Mouse (Mus musculus) lung, postnatal 0 days (tissue): Measurements from ENCODE around the gene Lhpp. TPM values are rescaled to one million over a fixed set of nuclear protein-coding genes. Genes with fewer than 3 reads are reported as not detected.

ENCODE experiments used
- ATAC-seq: fragments of 200-750 bp; cut with Nextera tagmentation; 2 replicates; pipeline ENCODE4 v1.8.0; 2017; ENCODE audit warnings: moderate library complexity
- DNase-seq: peaks from one replicate; pipeline ENCODE4 v3.0.0-alpha.2; 2016; ENCODE audit warnings: low spot score
- H3K27ac ChIP-seq: fragments of 300-500 bp; sonication (generic); 2 replicates; pipeline ENCODE4 v1.5.1; 2014; ENCODE audit warnings: antibody characterized with exemption, mild to moderate bottlenecking, low read length, mixed read lengths
- H3K27me3 ChIP-seq: fragments of 300-500 bp; sonication (generic); replicated peaks from 2 replicates; pipeline ENCODE4 v1.6.1; 2014; ENCODE audit warnings: low read length, mixed read lengths; ENCODE audit not compliant: insufficient read depth
- H3K36me3 ChIP-seq: fragments of 300-500 bp; sonication (generic); 2 replicates; pipeline ENCODE4 v1.6.1; 2014; ENCODE audit warnings: low read length, mixed read lengths; ENCODE audit not compliant: insufficient read depth
- H3K4me1 ChIP-seq: fragments of 300-500 bp; sonication (generic); 2 replicates; pipeline ENCODE4 v1.6.1; 2014; ENCODE audit warnings: antibody characterized with exemption, low read depth, low read length, mixed read lengths; ENCODE audit not compliant: insufficient read depth
- H3K4me2 ChIP-seq: fragments of 300-500 bp; sonication (generic); replicated peaks from 2 replicates; pipeline ENCODE4 v1.6.1; 2014; ENCODE audit warnings: low read depth, mild to moderate bottlenecking, low read length, moderate library complexity, mixed read lengths
- H3K4me3 ChIP-seq: fragments of 300-500 bp; sonication (generic); 2 replicates; pipeline ENCODE4 v1.5.1; 2014; ENCODE audit warnings: low read depth, low read length
- H3K9ac ChIP-seq: fragments of 300-500 bp; sonication (generic); replicated peaks from 2 replicates; pipeline ENCODE4 v1.6.1; 2014; ENCODE audit warnings: low read depth, mild to moderate bottlenecking
- H3K9me3 ChIP-seq: fragments of 300-500 bp; sonication (generic); 2 replicates; pipeline ENCODE4 v1.6.1; 2016; ENCODE audit warnings: low read length, mixed read lengths
- CTCF ChIP-seq: IDR thresholded peaks from 2 replicates; pipeline ENCODE4 v1.5.1; 2016; ENCODE audit warnings: antibody characterized with exemption, mild to moderate bottlenecking
- EP300 ChIP-seq: IDR thresholded peaks from 2 replicates; pipeline ENCODE4 v1.6.1; 2016; ENCODE audit warnings: antibody characterized with exemption, mild to moderate bottlenecking, control low read depth
- WGBS: fragments of 180-500 bp; shearing (Covaris S2); extraction: QIAGEN DNeasy Blood & Tissue Kit; methylation state at CpG from one replicate; pipeline ENCODE4 v1.1.7; 2014; 5-methylcytosine and 5-hydroxymethylcytosine counted together
- polyA plus RNA-seq: library from polyadenylated mRNA; unstranded; fragments of >200 nt; fragmentation: Nextera tagmentation; extraction: Ambion mirVana; gene quantifications from 2 replicates; pipeline ENCODE4 v1.2.1, GENCODE M21; 2015

The Lhpp gene
- polyA plus RNA-seq, 1 experiment from 2014 or later = 5.9 TPM

GRCm38 (mm10) chr7:132616391-132616790, 6.0 kb downstream of the Lhpp start:
- TF ChIP-seq CTCF (no peak), EP300 (no peak)
- H3K27me3 ChIP-seq = no peaks in the 10 kb centered on the region
- H3K9me3 ChIP-seq = no peaks in the 10 kb centered on the region
- WGBS = 68% methylated on average over 6 of the region's 6 CpGs
- no peaks in the 10 kb centered on the region for H3K36me3 ChIP-seq
- no peaks in the 10 kb centered on the region for H3K4me1 ChIP-seq
- no peak overlapping the region for H3K9ac ChIP-seq
- no peak overlapping the region for H3K27ac ChIP-seq
- H3K4me3 ChIP-seq = no peak overlapping the region
- H3K4me2 ChIP-seq = no peak overlapping the region
- no peak for DNase-seq
- ATAC-seq = no peak

GRCm38 (mm10) chr7:132617021-132617564, 6.7 kb downstream of the Lhpp start:
- no peaks in the 10 kb centered on the region for H3K27me3 ChIP-seq
- ATAC-seq (no peak), DNase-seq (no peak)
- no peak overlapping the region for H3K4me2 ChIP-seq
- no peaks in the 10 kb centered on the region for H3K9me3 ChIP-seq
- 87% methylated on average over 5 of the region's 5 CpGs for WGBS
- TF ChIP-seq CTCF (no peak), EP300 (no peak)
- no peak overlapping the region for H3K27ac ChIP-seq
- H3K36me3 ChIP-seq = no peaks in the 10 kb centered on the region
- no peaks in the 10 kb centered on the region for H3K4me1 ChIP-seq
- H3K9ac ChIP-seq = no peak overlapping the region
- no peak overlapping the region for H3K4me3 ChIP-seq

- WGBS = 93% methylated on average over 8 of the region's 8 CpGs
- no peak overlapping the region for H3K27ac ChIP-seq
- no peak for DNase-seq
- H3K36me3 ChIP-seq = no peaks in the 10 kb centered on the region
- H3K9me3 ChIP-seq = no peaks in the 10 kb centered on the region
- no peak overlapping the region for H3K4me2 ChIP-seq
- H3K27me3 ChIP-seq = no peaks in the 10 kb centered on the region
- H3K9ac ChIP-seq = no peak overlapping the region
- no peak for ATAC-seq
- TF ChIP-seq EP300 (no peak), CTCF (no peak)
- no peaks in the 10 kb centered on the region for H3K4me1 ChIP-seq
- no peak overlapping the region for H3K4me3 ChIP-seq
Observed at GRCm38 (mm10) chr7:132619549-132619948, 9.1 kb downstream of the Lhpp start.

- Histone ChIP-seq H3K4me2 (no peak overlapping the region), H3K9ac (no peak overlapping the region), H3K9me3 (no peaks in the 10 kb centered on the region), H3K27ac (no peak overlapping the region), H3K4me1 (no peaks in the 10 kb centered on the region), H3K4me3 (no peak overlapping the region), H3K36me3 (no peaks in the 10 kb centered on the region), H3K27me3 (no peaks in the 10 kb centered on the region)
- TF ChIP-seq EP300 = no peak
- TF ChIP-seq CTCF = no peak
- 82% methylated on average over 15 of the region's 15 CpGs for WGBS
- DNase-seq (no peak), ATAC-seq (no peak)
Observed at GRCm38 (mm10) chr7:132619975-132620918, 9.8 kb downstream of the Lhpp start.

GRCm38 (mm10) chr7:132624161-132624560, 13.7 kb downstream of the Lhpp start:
- 76% methylated on average over 10 of the region's 10 CpGs for WGBS
- Histone ChIP-seq H3K4me2 (no peak overlapping the region), H3K27me3 (no peaks in the 10 kb centered on the region), H3K9me3 (no peaks in the 10 kb centered on the region), H3K27ac (no peak overlapping the region), H3K4me3 (no peak overlapping the region), H3K9ac (no peak overlapping the region), H3K4me1 (no peaks in the 10 kb centered on the region), H3K36me3 (no peaks in the 10 kb centered on the region)
- ATAC-seq (no peak), DNase-seq (no peak)
- TF ChIP-seq EP300 = no peak
- no peak for TF ChIP-seq CTCF

GRCm38 (mm10) chr7:132626174-132626573, 15.7 kb downstream of the Lhpp start:
- Histone ChIP-seq H3K27me3 (no peaks in the 10 kb centered on the region), H3K4me1 (no peaks in the 10 kb centered on the region), H3K9me3 (no peaks in the 10 kb centered on the region), H3K27ac (no peak overlapping the region), H3K4me3 (no peak overlapping the region), H3K4me2 (no peak overlapping the region), H3K36me3 (no peaks in the 10 kb centered on the region), H3K9ac (no peak overlapping the region)
- DNase-seq = no peak
- TF ChIP-seq EP300 (no peak), CTCF (no peak)
- ATAC-seq = no peak
- 65% methylated on average over 4 of the region's 4 CpGs for WGBS
